Mouse (Mus musculus) spleen, adult 2 months (tissue): ENCODE measurements around the gene Clec2e.

Source experiments
- CTCF ChIP-seq: fragments of 200-500 bp; IDR thresholded peaks from 2 replicates; pipeline ENCODE4 v1.5.1; 2011; ENCODE audit warnings: mild to moderate bottlenecking, inconsistent platforms; ENCODE audit not compliant: insufficient read depth, insufficient read length, insufficient replicate concordance; ENCODE audit errors: extremely low read depth
- POLR2A ChIP-seq: fragments of 200-500 bp; IDR thresholded peaks from 2 replicates; pipeline ENCODE4 v1.6.1; 2011; ENCODE audit warnings: low read depth, low read length, inconsistent platforms

- no peak for TF ChIP-seq CTCF
- TF ChIP-seq POLR2A, result no peak
These were observed 32.1 kb upstream of the Clec2e start for GRCm38 (mm10) chr6:129132604-129133341.
